Mouse (Mus musculus): ENCODE measurements around the gene Bag6. TPM values are rescaled to one million over a fixed set of nuclear protein-coding genes. Genes with fewer than 3 reads are reported as not detected.

Gene Bag6
- polyA plus RNA-seq, 1 experiment from 2014 or later, result 92.3 TPM

DNA sequence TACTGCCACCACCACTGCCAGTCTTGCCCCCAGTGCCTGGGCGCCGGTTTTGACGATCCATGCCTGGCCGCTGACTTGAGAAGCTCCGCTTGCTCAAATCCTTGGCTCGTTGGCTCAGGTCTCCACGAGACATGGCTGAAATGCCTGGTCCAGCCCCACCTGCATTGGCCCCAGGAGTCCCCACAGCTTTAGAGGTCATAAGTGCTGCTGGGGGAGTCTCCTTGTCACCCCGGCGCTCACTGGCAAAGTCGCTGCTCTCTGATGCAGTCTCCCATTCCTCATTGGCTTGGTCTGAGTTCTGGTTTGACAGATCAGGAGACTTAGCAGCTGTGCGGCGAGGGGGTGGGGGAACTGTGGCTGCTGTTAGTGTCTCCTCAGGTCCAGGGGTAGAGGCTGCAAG lies 20.5 kb downstream of the Bag6 start:
- H3K4me2 ChIP-seq (replicated peaks), result no peak overlapping the region
- WGBS, result 92% methylated on average over 12 of the region's 12 CpGs
- no peak for ATAC-seq (replicated peaks)

DNA sequence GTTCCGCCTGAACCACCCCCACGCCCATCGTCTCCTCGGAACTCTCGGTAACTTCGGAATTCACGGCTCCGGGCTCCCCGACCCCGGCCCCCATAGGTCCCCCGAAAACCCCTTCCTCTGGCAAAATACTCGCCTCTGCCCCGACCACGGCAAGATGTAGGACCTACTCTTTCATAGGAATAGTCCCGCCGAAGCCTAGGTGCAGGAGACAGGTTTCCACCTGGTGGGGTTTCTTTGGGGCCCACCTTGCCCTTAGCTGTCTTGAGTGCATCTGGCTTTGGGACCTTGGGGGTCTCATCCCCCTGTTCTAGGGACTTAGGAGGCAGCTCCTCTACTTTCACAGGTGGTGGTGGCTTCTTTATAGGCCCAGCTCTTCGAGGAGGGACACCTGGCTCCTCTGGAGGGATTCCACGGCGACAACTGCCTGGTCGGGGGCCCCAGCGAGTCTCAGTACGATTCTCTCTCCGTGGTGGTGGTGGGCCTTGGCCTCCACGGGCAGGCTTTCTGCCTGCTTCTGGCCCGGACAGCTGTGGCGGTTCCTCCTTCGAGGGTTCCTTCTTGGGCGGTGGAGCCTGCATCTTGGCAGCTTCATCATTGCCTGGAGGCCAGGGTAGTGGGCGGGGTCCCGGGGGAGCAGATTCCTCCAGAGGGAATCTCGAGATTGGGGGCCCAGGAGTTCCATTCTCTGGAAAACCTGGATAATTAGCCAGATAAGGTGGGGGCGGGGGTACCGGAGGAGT lies 21.7 kb downstream of the Bag6 start:
- ATAC-seq (replicated peaks), result no peak
- 90% methylated on average over 33 of the region's 33 CpGs for WGBS
- no peak overlapping the region for H3K4me3 ChIP-seq

More for the DNA sequence above, 20.5 kb downstream of the Bag6 start:
- H3K27ac ChIP-seq (replicated peaks), result no peak overlapping the region
- H3K9ac ChIP-seq (replicated peaks), result no peak overlapping the region
- no peak overlapping the region for H3K4me3 ChIP-seq
- peaks cover 98% of the 10 kb centered on the region for H3K36me3 ChIP-seq
- no peaks in the 10 kb centered on the region for H3K4me1 ChIP-seq
- H3K9me3 ChIP-seq, result no peaks in the 10 kb centered on the region
- H3K27me3 ChIP-seq, result no peaks in the 10 kb centered on the region

DNA sequence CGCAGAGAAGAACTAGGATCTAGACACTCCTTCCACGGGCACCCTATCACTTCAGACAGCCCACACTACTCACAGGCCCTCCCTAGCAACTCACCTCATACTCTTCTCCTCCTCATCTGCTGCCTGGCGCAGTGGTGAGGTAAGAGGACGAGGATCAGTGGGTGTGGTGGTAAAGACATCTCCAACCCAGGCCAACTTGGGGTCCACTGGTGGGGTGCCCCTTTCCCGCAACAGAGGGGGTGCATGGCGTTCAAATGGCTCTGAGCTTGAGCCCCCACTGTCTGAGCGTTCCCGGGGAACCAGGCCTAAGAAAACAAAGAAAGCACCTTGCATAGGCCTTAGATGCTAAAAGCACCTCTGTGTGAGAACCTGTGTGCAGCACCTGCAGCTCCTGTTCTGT lies 22.3 kb downstream of the Bag6 start:
- peaks cover 14% of the 10 kb centered on the region for H3K4me1 ChIP-seq
- no peak overlapping the region for H3K27ac ChIP-seq (replicated peaks)
- no peaks in the 10 kb centered on the region for H3K9me3 ChIP-seq
- H3K36me3 ChIP-seq, result peaks cover 98% of the 10 kb centered on the region
- no peak for ATAC-seq (replicated peaks)
- no peaks in the 10 kb centered on the region for H3K27me3 ChIP-seq
- 93% methylated on average over 8 of the region's 8 CpGs for WGBS
- no peak overlapping the region for H3K9ac ChIP-seq (replicated peaks)
- no peak overlapping the region for H3K4me3 ChIP-seq
- no peak overlapping the region for H3K4me2 ChIP-seq (replicated peaks)

More for the DNA sequence above, 21.7 kb downstream of the Bag6 start:
- no peak overlapping the region for H3K27ac ChIP-seq (replicated peaks)
- no peak overlapping the region for H3K9ac ChIP-seq (replicated peaks)
- H3K4me1 ChIP-seq, result peaks cover 8% of the 10 kb centered on the region
- H3K27me3 ChIP-seq, result no peaks in the 10 kb centered on the region
- H3K4me2 ChIP-seq (replicated peaks), result no peak overlapping the region
- no peaks in the 10 kb centered on the region for H3K9me3 ChIP-seq
- H3K36me3 ChIP-seq, result peaks cover 100% of the 10 kb centered on the region

DNA sequence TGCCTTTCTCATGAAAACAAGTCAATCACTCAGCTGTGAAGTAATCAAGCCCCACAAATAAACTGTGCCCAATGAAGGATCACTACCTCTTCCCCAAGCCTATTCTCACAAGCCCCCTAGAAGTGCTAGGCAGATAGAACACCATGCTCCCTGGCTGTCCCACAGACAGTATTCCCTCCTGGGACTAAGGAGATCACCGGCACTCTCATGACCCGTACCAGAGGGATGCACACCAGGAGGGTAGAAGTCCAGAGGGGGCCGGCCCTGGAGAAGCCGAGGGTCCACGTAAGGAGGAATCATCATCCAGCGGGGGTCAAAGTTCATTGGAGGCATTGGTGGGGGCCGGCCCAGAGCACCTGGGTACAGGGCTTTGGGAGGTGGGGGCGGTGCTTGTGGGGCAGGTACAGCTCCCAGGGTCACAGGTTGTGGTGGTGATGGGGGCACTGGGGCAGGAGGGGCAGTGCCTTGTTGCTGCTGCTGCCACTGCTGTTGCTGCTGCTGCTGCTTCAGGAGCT lies 22.7 kb downstream of the Bag6 start:
- peaks cover 93% of the 10 kb centered on the region for H3K36me3 ChIP-seq
- no peak overlapping the region for H3K4me3 ChIP-seq
- 95% methylated on average over 8 of the region's 8 CpGs for WGBS
- H3K9ac ChIP-seq (replicated peaks), result no peak overlapping the region
- no peaks in the 10 kb centered on the region for H3K9me3 ChIP-seq
- no peaks in the 10 kb centered on the region for H3K27me3 ChIP-seq
- H3K27ac ChIP-seq (replicated peaks), result no peak overlapping the region
- H3K4me1 ChIP-seq, result peaks cover 18% of the 10 kb centered on the region
- no peak overlapping the region for H3K4me2 ChIP-seq (replicated peaks)
- no peak for ATAC-seq (replicated peaks)

DNA sequence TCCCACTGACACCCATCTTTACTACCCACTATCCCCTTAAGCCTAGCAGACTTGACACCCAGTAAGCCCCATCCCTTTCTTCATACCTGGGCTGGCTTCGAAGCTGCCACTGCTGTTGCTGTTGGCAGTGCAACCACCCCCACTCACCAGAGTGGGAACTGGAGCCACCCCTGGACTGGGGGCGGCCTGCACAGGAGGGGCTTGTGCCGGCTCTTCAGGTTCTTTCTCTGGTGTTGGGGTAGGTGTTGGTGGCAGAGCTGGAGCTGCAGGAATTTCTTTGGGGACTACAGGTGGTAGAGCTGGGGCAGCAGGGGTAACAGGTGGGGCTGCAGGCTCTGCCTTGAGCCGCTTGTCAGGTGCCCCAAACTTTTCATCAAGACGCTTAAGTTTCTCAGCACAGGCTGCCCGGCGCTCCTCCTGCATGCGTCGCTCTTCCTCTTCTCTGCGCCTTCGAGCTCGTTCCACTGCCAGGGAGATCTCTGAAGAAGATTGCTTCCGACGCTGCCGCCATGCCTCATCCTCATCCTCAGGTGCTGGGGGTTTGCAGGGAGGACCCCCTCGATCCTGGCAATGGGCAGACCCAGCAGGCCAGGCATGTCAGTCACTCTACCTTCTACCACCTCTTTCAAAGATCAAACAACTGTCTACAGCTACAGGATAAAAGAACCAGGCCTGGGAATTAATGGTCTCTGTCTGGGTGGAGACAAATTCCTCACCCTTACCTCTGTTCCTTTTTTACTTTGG lies 24.0 kb downstream of the Bag6 start:
- no peak overlapping the region for H3K9ac ChIP-seq (replicated peaks)
- no peak for ATAC-seq (replicated peaks)
- peaks cover 80% of the 10 kb centered on the region for H3K36me3 ChIP-seq
- H3K27me3 ChIP-seq, result no peaks in the 10 kb centered on the region
- no peak overlapping the region for H3K4me2 ChIP-seq (replicated peaks)
- 93% methylated on average over 16 of the region's 16 CpGs for WGBS
- no peak overlapping the region for H3K4me3 ChIP-seq
- no peaks in the 10 kb centered on the region for H3K9me3 ChIP-seq
- no peak overlapping the region for H3K27ac ChIP-seq (replicated peaks)
- H3K4me1 ChIP-seq, result peaks cover 27% of the 10 kb centered on the region

DNA sequence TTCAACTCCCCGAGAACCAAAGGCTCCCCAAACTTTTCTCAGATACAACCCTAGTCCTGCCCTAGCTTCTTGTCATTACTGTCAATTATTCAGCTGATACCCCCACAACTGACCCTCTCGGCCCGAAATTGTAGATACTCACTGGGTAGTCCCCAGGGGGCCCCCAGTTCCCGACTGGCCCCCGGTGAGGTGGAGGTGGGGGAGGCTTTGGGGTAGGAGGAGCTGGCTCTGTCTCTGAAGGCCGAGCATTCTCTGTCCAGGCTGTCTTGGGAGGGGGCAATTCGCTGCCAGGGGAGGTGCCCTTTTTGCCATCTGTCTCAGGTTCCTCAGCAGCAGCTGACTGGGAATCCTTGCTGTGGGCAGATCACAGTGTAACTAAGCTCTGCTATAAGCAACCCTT lies 24.7 kb downstream of the Bag6 start:
- no peak overlapping the region for H3K9ac ChIP-seq (replicated peaks)
- no peak overlapping the region for H3K4me2 ChIP-seq (replicated peaks)
- no peaks in the 10 kb centered on the region for H3K9me3 ChIP-seq
- H3K27me3 ChIP-seq, result no peaks in the 10 kb centered on the region
- WGBS, result 87% methylated on average over 7 of the region's 7 CpGs
- no peak for ATAC-seq (replicated peaks)
- H3K27ac ChIP-seq (replicated peaks), result no peak overlapping the region
- no peak overlapping the region for H3K4me3 ChIP-seq
- H3K4me1 ChIP-seq, result peaks cover 27% of the 10 kb centered on the region
- H3K36me3 ChIP-seq, result peaks cover 74% of the 10 kb centered on the region

DNA sequence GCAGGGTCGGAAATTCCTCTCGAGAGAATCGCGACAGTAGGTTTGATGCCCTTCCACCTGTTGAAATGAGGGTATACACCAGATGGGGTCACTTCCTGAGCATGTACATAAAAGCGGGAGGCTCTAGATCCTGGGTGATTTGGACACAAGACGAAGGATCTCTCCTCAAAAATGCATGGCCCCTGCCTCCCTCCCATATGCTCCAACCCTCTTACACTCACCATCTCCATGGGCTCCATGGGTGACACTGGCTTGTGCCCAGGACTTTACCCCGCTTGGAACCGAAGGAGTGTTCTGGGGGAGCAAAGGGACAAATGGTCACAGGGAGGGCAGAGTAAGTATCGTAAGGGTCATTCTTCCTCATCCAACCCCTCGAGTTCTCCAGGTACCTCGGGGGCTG lies 26.4 kb downstream of the Bag6 start:
- Histone ChIP-seq H3K27me3 (no peaks in the 10 kb centered on the region), H3K4me2 (replicated peaks) (no peak overlapping the region), H3K9ac (replicated peaks) (no peak overlapping the region), H3K27ac (replicated peaks) (no peak overlapping the region), H3K36me3 (peaks cover 56% of the 10 kb centered on the region), H3K9me3 (no peaks in the 10 kb centered on the region), H3K4me3 (no peak overlapping the region; the same call in 1 of the 2 replicates), H3K4me1 (peaks cover 36% of the 10 kb centered on the region)
- WGBS, result 86% methylated on average over 11 of the region's 11 CpGs
- no peak for ATAC-seq (replicated peaks)

DNA sequence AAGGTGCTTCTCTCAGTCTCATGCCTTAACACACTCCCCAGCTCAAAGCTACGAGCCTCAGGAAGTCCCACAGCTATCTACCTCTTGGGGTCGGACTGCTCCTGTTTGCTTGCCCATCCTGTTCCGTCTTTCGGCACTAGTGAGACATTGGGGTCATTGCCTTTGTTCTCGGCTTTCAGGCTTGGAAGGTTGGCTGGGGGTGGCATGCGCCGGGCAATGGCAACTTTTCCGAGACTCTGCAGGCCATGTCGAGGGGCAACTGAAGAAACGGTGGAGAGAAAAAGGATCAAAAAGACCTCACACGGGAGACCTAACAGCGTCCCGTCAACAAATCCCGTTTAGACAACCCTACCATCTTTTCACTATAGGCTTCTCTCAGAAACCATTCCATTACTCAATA lies 27.1 kb downstream of the Bag6 start:
- peaks cover 49% of the 10 kb centered on the region for H3K36me3 ChIP-seq
- no peaks in the 10 kb centered on the region for H3K27me3 ChIP-seq
- H3K9me3 ChIP-seq, result no peaks in the 10 kb centered on the region
- peak overlapping the region; percentile 96 for H3K4me3 ChIP-seq
- H3K4me1 ChIP-seq, result peaks cover 37% of the 10 kb centered on the region
- no peak for ATAC-seq (replicated peaks)
- H3K9ac ChIP-seq (replicated peaks), result peak overlapping the region; percentile 99
- WGBS, result 69% methylated on average over 14 of the region's 14 CpGs
- H3K27ac ChIP-seq (replicated peaks), result no peak overlapping the region
- H3K4me2 ChIP-seq (replicated peaks), result peak overlapping the region; percentile 95

DNA sequence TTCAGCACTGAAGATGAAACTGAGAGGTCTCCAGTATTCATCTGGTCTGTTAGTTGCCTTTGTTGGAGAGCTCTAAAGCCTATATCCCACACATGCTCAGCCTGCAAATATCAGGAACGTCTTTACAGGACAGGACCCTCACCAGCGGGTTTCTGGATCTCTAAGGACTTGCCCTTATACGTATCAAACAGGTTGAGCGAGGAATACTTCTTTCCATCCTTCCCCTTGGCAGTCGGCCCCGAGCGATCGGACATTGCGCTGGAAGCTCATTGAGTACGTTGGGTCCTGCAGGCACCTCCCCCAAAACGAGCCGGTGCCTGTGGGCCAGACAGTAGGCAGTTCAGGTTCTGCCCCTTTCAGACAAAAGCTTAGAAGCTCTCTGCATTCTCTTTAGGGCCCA lies 27.8 kb downstream of the Bag6 start:
- peak overlapping the region; percentile 95 for H3K4me2 ChIP-seq (replicated peaks)
- peaks cover 43% of the 10 kb centered on the region for H3K36me3 ChIP-seq
- no peaks in the 10 kb centered on the region for H3K27me3 ChIP-seq
- no peaks in the 10 kb centered on the region for H3K9me3 ChIP-seq
- H3K4me1 ChIP-seq, result peaks cover 37% of the 10 kb centered on the region
- H3K4me3 ChIP-seq, result peak overlapping the region; percentile 96
- H3K9ac ChIP-seq (replicated peaks), result peak overlapping the region; percentile 99
- WGBS, result 39% methylated on average over 12 of the region's 12 CpGs
- 0 out of 2 replicates have a peak overlapping the region, but pooled peaks have one; percentile 99 for H3K27ac ChIP-seq (replicated peaks)
- no peak for ATAC-seq (replicated peaks)

DNA sequence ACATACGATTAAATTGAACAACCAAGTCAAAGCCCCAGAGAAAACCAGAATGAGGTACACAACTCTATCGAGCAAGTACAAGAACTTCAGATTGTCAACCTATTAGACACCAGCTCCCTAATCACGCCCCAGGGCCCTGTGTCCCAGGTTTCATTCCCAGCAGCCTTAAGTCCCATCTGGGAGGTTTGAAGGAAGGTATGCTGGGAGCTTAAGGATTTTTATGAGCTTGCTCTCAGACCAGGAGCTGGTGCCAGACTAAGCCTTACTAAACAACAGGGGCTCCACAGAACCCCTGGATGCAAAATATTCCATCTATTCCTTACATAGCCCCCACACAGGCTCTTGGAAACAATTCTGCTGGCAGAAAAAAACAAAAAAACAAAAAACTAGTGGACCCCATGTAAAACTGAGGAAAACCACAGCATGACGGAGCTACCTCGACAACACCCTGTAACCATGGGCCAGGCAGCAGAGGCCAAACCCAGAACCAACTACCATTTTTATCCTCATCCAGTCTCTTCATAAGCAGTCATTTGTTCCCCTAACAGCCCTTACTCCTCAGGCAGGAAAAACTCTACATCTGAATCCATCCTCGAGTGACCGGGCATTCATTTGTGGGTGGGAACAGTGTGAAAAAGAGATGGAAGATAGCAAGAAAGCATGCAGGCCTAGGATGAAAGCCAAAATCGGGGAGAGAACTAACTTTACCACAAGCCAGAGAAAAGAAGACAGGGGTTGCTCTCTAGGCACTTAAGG lies 28.5 kb downstream of the Bag6 start:
- H3K27me3 ChIP-seq, result no peaks in the 10 kb centered on the region
- peak overlapping the region; percentile 96 for H3K4me3 ChIP-seq
- H3K36me3 ChIP-seq, result peaks cover 35% of the 10 kb centered on the region
- no peaks in the 10 kb centered on the region for H3K9me3 ChIP-seq
- WGBS, result 12% methylated on average over 8 of the region's 8 CpGs
- peak overlapping the region; percentile 95 for H3K4me2 ChIP-seq (replicated peaks)
- peak overlapping the region; percentile 99 for H3K9ac ChIP-seq (replicated peaks)
- peaks cover 37% of the 10 kb centered on the region for H3K4me1 ChIP-seq
- H3K27ac ChIP-seq (replicated peaks), result peak overlapping the region; percentile 99
- no peak for ATAC-seq (replicated peaks)

DNA sequence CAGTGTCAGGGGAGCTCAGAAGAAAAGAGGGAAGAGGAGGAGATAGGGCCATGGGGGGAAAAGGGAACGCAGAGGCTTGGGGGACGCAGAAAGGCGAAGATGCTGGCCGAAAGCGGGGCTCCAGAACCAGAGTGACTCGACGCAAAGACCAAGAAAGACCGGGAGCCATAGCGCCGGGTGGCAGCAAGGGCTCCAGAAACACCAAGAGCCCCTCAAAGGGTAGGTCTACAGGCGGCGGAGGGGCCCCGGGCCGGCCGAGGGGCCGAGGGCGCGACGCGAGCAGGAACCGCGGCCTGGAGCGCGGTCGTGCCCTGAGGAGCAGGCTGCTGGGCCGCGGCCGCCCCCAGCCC lies 29.2 kb downstream of the Bag6 start:
- Histone ChIP-seq H3K9me3 (no peaks in the 10 kb centered on the region), H3K4me2 (replicated peaks) (peak overlapping the region; percentile 95), H3K4me1 (peaks cover 37% of the 10 kb centered on the region), H3K27me3 (no peaks in the 10 kb centered on the region), H3K27ac (replicated peaks) (peak overlapping the region; percentile 99), H3K36me3 (peaks cover 28% of the 10 kb centered on the region), H3K4me3 (peak overlapping the region; percentile 96), H3K9ac (replicated peaks) (peak overlapping the region; percentile 99)
- ATAC-seq (replicated peaks), result no peak
- WGBS, result under 1% methylated on average over 28 of the region's 28 CpGs
